Mouse (Mus musculus) MEL (cell line): ENCODE results near the gene Trio. TPM values are rescaled to one million over a fixed set of nuclear protein-coding genes. Genes with fewer than 3 reads are reported as not detected.

Source experiments
- DNase-seq: peaks from one replicate; pipeline ENCODE4 v3.0.0; 2011; ENCODE audit warnings: low read depth, low spot score
- H3K27ac ChIP-seq: 2 replicates; pipeline ENCODE4 v1.5.1; 2012; ENCODE audit warnings: low read depth, mild to moderate bottlenecking, control low read depth, low read length, moderate library complexity; ENCODE audit not compliant: control insufficient read depth
- H3K27me3 ChIP-seq, 2 experiments: fragments of 150-350 bp in 1 of 2; sonication (generic) in 1 of 2; 2 replicates each; pipeline ENCODE4 v1.6.1; 2012; ENCODE audit warnings: low read length in 2 of 2, mild to moderate bottlenecking in 2 of 2, improper control_type of control experiment in 1 of 2, moderate library complexity in 1 of 2; ENCODE audit not compliant: insufficient read depth in 2 of 2, control insufficient read depth in 1 of 2
- H3K36me3 ChIP-seq, 2 experiments: 2 replicates each; pipeline ENCODE4 v1.6.1; 2012 to 2014; ENCODE audit warnings: low read length in 2 of 2, improper control_type of control experiment in 1 of 2, inconsistent platforms in 1 of 2, mild to moderate bottlenecking in 1 of 2; ENCODE audit not compliant: insufficient read depth in 2 of 2, control insufficient read depth in 1 of 2
- H3K4me1 ChIP-seq, 2 experiments: fragments of 150-350 bp in 1 of 2; sonication (generic) in 1 of 2; 2 replicates each; pipeline ENCODE4 v1.6.1; 2012; ENCODE audit warnings: low read length in 2 of 2, improper control_type of control experiment in 1 of 2, mild to moderate bottlenecking in 1 of 2; ENCODE audit not compliant: insufficient read depth in 2 of 2, control insufficient read depth in 1 of 2
- H3K4me3 ChIP-seq, 2 experiments: fragments of 150-350 bp in 1 of 2; sonication (generic) in 1 of 2; 2 replicates each; pipeline ENCODE4 v1.5.1; 2012; ENCODE audit warnings: low read depth in 2 of 2, low read length in 2 of 2, mild to moderate bottlenecking in 2 of 2, moderate library complexity in 2 of 2, control low read depth in 1 of 2, improper control_type of control experiment in 1 of 2; ENCODE audit not compliant: control insufficient read depth in 1 of 2, insufficient read depth in 1 of 2
- H3K79me2 ChIP-seq: 2 replicates; pipeline ENCODE4 v1.6.1; 2012; ENCODE audit warnings: mild to moderate bottlenecking, low read length, moderate library complexity; ENCODE audit not compliant: control insufficient read depth, poor library complexity, insufficient read depth
- H3K9ac ChIP-seq: 2 replicates; pipeline ENCODE4 v1.6.1; 2012; ENCODE audit warnings: low read depth, mild to moderate bottlenecking, control low read depth, low read length, moderate library complexity; ENCODE audit not compliant: control insufficient read depth, poor library complexity, severe bottlenecking
- H3K9me3 ChIP-seq: fragments of 150-350 bp; sonication (generic); replicated peaks from 2 replicates; pipeline ENCODE4 v1.6.1; 2012; ENCODE audit warnings: mild to moderate bottlenecking, low read length, improper control_type of control experiment, moderate library complexity; ENCODE audit not compliant: insufficient read depth
- BHLHE40 ChIP-seq: IDR thresholded peaks from 2 replicates; pipeline ENCODE4 v1.6.1; 2012; ENCODE audit warnings: low read depth, mild to moderate bottlenecking, inconsistent platforms, low read length, improper control_type of control experiment, borderline replicate concordance
- CHD1 ChIP-seq: IDR thresholded peaks from 2 replicates; pipeline ENCODE4 v1.6.1; 2012; ENCODE audit warnings: low read depth, mild to moderate bottlenecking, inconsistent platforms, low read length, improper control_type of control experiment
- CHD2 ChIP-seq: IDR thresholded peaks from 2 replicates; pipeline ENCODE4 v1.6.1; 2011; ENCODE audit warnings: low read length, improper control_type of control experiment
- CTCF ChIP-seq, 3 experiments: IDR thresholded peaks in 2 of 3; conservative IDR thresholded peaks in 1 of 3; 2 replicates each; pipeline ENCODE4 v1.5.1; 2011 to 2012; ENCODE audit warnings: low read length in 3 of 3, low read depth in 2 of 3, mild to moderate bottlenecking in 2 of 3, improper control_type of control experiment in 1 of 3, inconsistent platforms in 1 of 3, mixed read lengths in 1 of 3, moderate library complexity in 1 of 3; ENCODE audit not compliant: control insufficient read depth in 1 of 3, insufficient read depth in 1 of 3, poor library complexity in 1 of 3, severe bottlenecking in 1 of 3
- E2F4 ChIP-seq: IDR thresholded peaks from 2 replicates; pipeline ENCODE4 v1.6.1; 2011; ENCODE audit warnings: low read depth, low read length, improper control_type of control experiment, borderline replicate concordance
- GATA1 ChIP-seq: IDR thresholded peaks from 2 replicates; pipeline ENCODE4 v1.6.1; 2011; ENCODE audit warnings: low read depth, low read length, improper control_type of control experiment
- HCFC1 ChIP-seq: IDR thresholded peaks from 2 replicates; pipeline ENCODE4 v1.6.1; 2012; ENCODE audit warnings: low read depth, mild to moderate bottlenecking, inconsistent platforms, low read length, improper control_type of control experiment, moderate library complexity
- JUND ChIP-seq: IDR thresholded peaks from 2 replicates; pipeline ENCODE4 v1.6.1; 2011; ENCODE audit warnings: low read depth, mild to moderate bottlenecking, improper control_type of control experiment, low read length
- MAFK ChIP-seq: IDR thresholded peaks from 2 replicates; pipeline ENCODE4 v1.6.1; 2011; ENCODE audit warnings: low read depth, mild to moderate bottlenecking, low read length, improper control_type of control experiment, borderline replicate concordance
- MXI1 ChIP-seq: IDR thresholded peaks from 2 replicates; pipeline ENCODE4 v1.6.1; 2011; ENCODE audit warnings: mild to moderate bottlenecking, low read depth, low read length, improper control_type of control experiment
- NELFE ChIP-seq: IDR thresholded peaks from 2 replicates; pipeline ENCODE4 v1.6.1; 2011; ENCODE audit warnings: low read depth, low read length, improper control_type of control experiment
- POLR2A ChIP-seq, 2 experiments: IDR thresholded peaks; 2 replicates each; pipeline ENCODE4 v1.6.1; 2011 to 2012; ENCODE audit warnings: low read length in 2 of 2, mild to moderate bottlenecking in 2 of 2, control low read depth in 1 of 2, improper control_type of control experiment in 1 of 2, low read depth in 1 of 2, moderate library complexity in 1 of 2; ENCODE audit not compliant: control insufficient read depth in 1 of 2, insufficient read depth in 1 of 2, poor library complexity in 1 of 2
- POLR2AphosphoS2 ChIP-seq: IDR thresholded peaks from 2 replicates; pipeline ENCODE4 v1.6.1; 2011; ENCODE audit warnings: low read length, improper control_type of control experiment
- POLR2AphosphoS5 ChIP-seq: IDR thresholded peaks from 2 replicates; pipeline ENCODE4 v1.6.1; 2012; ENCODE audit warnings: low read depth, borderline replicate concordance, mild to moderate bottlenecking, inconsistent platforms, low read length, moderate library complexity, mixed read lengths
- RAD21 ChIP-seq: IDR thresholded peaks from 2 replicates; pipeline ENCODE4 v1.6.1; 2011; ENCODE audit warnings: mild to moderate bottlenecking, low read depth, low read length, improper control_type of control experiment
- SMC3 ChIP-seq: IDR thresholded peaks from 2 replicates; pipeline ENCODE4 v1.6.1; 2011; ENCODE audit warnings: low read depth, low read length, improper control_type of control experiment
- TAL1 ChIP-seq: IDR thresholded peaks from 2 replicates; pipeline ENCODE4 v1.6.1; 2012; ENCODE audit warnings: mild to moderate bottlenecking, inconsistent platforms, low read length, moderate library complexity, mixed read lengths
- TBP ChIP-seq: IDR thresholded peaks from 2 replicates; pipeline ENCODE4 v1.8.0; 2011; ENCODE audit warnings: low read depth, low read length, improper control_type of control experiment
- UBTF ChIP-seq: IDR thresholded peaks from 2 replicates; pipeline ENCODE4 v1.6.1; 2012; ENCODE audit warnings: low read depth, mild to moderate bottlenecking, inconsistent platforms, low read length, improper control_type of control experiment, moderate library complexity, borderline replicate concordance; ENCODE audit not compliant: insufficient read depth
- USF2 ChIP-seq, 2 experiments: IDR thresholded peaks; 2 replicates each; pipeline ENCODE4 v1.6.1; 2011 to 2012; ENCODE audit warnings: improper control_type of control experiment in 2 of 2, low read length in 2 of 2, borderline replicate concordance in 1 of 2, inconsistent platforms in 1 of 2, low read depth in 1 of 2, mild to moderate bottlenecking in 1 of 2; ENCODE audit not compliant: insufficient read depth in 1 of 2
- ZMIZ1 ChIP-seq: IDR thresholded peaks from 2 replicates; pipeline ENCODE4 v1.6.1; 2012; ENCODE audit warnings: low read depth, mild to moderate bottlenecking, inconsistent platforms, low read length, improper control_type of control experiment, moderate library complexity
- ZNF384 ChIP-seq: IDR thresholded peaks from 2 replicates; pipeline ENCODE4 v1.6.1; 2012; ENCODE audit warnings: low read depth, mild to moderate bottlenecking, inconsistent platforms, low read length, improper control_type of control experiment
- polyA plus RNA-seq, 2 experiments: library from polyadenylated mRNA; stranded (reverse) in 1 of 2; unstranded in 1 of 2; fragments of >175 nt in 1 of 2; fragments of >200 nt in 1 of 2; gene quantifications; 2 replicates each; pipeline versions ENCODE4 v1.2.1 to v1.2.4; 2012; ENCODE audit warnings: low replicate concordance in 2 of 2, low read depth in 1 of 2; ENCODE audit not compliant: insufficient read length in 2 of 2, insufficient read depth in 1 of 2, missing spikeins in 1 of 2
- total RNA-seq: library from RNA; depleted of rRNA; stranded (reverse); fragments of 300-350 nt; gene quantifications from 2 replicates; pipeline ENCODE4 v1.2.3, GENCODE M21; 2012

Trio gene
- total and polyA plus RNA-seq, 3 experiments = 0.91 to 1.1 TPM; not detected in 1

DNA sequence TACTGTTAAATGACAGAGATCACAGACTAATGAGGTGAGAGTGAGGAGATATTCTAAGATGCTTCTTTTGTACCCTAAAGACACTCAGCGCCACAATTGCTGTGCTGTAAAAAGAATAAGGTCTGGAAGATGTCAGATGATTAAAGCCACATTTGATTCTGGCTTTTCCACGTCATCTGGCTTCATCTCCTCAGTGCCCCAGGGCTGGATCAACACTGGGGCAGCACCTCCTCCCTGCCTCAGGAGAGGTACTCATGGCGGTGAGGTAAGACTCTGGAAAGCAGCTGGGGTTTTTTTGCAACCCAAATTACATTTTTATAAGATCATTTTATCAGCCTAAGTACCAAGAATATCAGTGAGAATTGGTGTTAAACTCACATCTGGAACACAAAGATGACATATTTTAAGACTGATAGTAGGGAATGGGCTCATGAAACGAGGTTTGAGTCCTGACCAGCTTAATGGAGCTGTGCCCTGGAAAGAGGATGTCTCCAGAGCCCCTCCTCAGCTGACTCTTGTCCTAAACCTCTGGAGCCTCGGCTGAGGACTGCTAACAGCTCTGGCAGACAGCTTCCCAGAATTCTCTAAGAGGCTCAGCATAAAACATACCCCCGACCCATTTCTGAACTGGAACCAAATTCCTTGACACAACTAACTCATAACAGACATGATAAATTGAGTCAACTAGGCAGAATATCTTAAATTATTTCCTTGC, 210.8 kb downstream of the Trio start:
- DNase-seq = no peak
- H3K79me2 ChIP-seq = no peaks in the 10 kb centered on the region
- H3K36me3 ChIP-seq = no peaks in the 10 kb centered on the region
- no peaks in the 10 kb centered on the region for H3K9me3 ChIP-seq
- H3K27ac ChIP-seq = no peak overlapping the region
- no peaks in the 10 kb centered on the region for H3K27me3 ChIP-seq
- H3K4me3 ChIP-seq = no peak overlapping the region
- H3K4me1 ChIP-seq = no peaks in the 10 kb centered on the region
- no peak overlapping the region for H3K9ac ChIP-seq
- no peak for TF ChIP-seq GATA1
- TF ChIP-seq UBTF = no peak
- no peak for TF ChIP-seq USF2 (IDR thresholded peaks at IDR 0.05; ENCODE audit: borderline replicate concordance in 1 of 2, insufficient read depth in 1 of 2, low read depth in 1 of 2, low read length in 2 of 2)

DNA sequence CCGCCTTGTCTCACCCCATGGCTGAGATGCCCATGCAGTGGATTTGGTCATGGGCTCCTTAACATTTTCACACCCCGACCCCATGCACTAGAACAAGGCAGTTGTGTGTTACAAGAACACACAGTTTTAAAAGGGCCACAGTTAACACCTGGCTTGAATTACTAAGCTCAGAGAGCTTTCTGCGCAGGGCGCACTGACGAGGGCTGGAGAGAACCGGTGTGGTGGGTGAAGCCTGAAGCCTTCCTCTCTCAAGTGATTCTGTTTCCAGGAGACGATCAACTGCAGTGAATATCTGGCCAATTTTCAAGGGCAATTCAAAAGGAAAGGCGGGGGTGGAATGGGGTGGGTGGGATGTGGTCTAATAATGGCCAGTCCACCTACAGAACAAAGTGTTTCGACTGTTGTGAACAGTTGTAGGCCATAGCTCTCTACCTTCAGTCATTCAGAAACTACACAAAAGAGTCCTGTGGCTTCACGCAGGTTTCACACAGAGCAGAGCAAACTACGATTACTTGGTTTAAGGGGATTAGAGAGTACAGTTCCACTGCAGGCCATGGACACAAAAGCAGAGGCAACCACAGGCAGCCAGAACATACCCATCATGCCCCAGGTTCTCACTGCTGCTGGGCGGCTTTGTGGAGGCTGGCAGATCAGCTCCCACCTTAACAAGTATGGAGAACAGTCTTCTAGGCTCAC, 214.7 kb downstream of the Trio start:
- TF ChIP-seq JUND = no peak
- no peak for TF ChIP-seq BHLHE40
- no peak for TF ChIP-seq CHD1
- TF ChIP-seq CHD2 = no peak
- no peak for TF ChIP-seq POLR2A (IDR thresholded peaks at IDR 0.05; ENCODE audit: control insufficient read depth in 1 of 2, insufficient read depth in 1 of 2, low read depth in 1 of 2, low read length in 2 of 2, poor library complexity in 1 of 2)
- TF ChIP-seq SMC3 = no peak
- no peak for TF ChIP-seq ZMIZ1
- TF ChIP-seq POLR2AphosphoS2 = no peak
- no peak for TF ChIP-seq HCFC1
- TF ChIP-seq MXI1 = no peak
- no peak for TF ChIP-seq TAL1
- TF ChIP-seq CTCF (IDR thresholded peaks at IDR 0.05 in 2 of 3, conservative IDR thresholded peaks at IDR 0.05 in 1 of 3; ENCODE audit: control insufficient read depth in 1 of 3, insufficient read depth in 1 of 3, low read depth in 2 of 3, low read length in 3 of 3, poor library complexity in 1 of 3, severe bottlenecking in 1 of 3) = no peak
- no peak for TF ChIP-seq E2F4
- TF ChIP-seq GATA1 = no peak
- TF ChIP-seq MAFK = no peak
- no peak for TF ChIP-seq RAD21
- TF ChIP-seq TBP = no peak
- TF ChIP-seq POLR2AphosphoS5 = no peak
- TF ChIP-seq NELFE = no peak
- TF ChIP-seq ZNF384 = no peak
- Histone ChIP-seq H3K27me3 (no peaks in the 10 kb centered on the region), H3K9ac (no peak overlapping the region), H3K36me3 (no peaks in the 10 kb centered on the region), H3K4me3 (no peak overlapping the region), H3K79me2 (no peaks in the 10 kb centered on the region), H3K4me1 (no peaks in the 10 kb centered on the region), H3K9me3 (no peaks in the 10 kb centered on the region), H3K27ac (no peak overlapping the region)
- DNase-seq = no peak
